ENCODE assay signal across 15 mouse cellular contexts in the genomic region with DNA sequence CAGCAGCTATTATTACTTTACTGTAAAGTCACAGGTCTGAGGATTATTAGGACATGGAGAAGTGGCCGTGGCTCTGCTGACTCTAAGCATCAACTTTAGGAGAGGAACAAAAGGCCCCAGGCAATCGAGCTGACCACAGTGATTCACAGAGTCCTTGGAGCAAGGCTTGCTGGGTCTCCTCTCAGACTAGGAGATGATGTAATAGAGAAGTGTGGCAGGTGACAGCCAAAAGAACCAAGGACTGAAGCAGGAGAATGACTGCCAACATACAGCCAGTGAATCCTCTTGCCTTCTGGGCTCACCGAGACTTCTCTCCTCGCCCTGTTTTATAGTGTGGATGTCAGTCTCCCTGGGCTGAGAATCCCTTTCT.
"Had no signal": no experiment of that assay in that cellular context is flagged by ENCODE, and none has a peak within 500 bp of the region (broad histone marks: within the 10 kb centered on the region; RNA-seq: fewer than 3 reads in every experiment).

No protein-coding gene starts in this region.

- H3K4me1 ChIP-seq: liver, embryonic 13.5 days; lung, embryonic 15.5 days; midbrain, embryonic 12.5 days; stomach, embryonic 15.5 days had no signal

- ATAC-seq: liver, postnatal 0 days had no signal

- H3K27ac ChIP-seq: limb, embryonic 12.5 days; liver, embryonic 13.5 days; lung, embryonic 15.5 days; macrophage; midbrain, embryonic 12.5 days; stomach, embryonic 15.5 days had no signal

- H3K9me3 ChIP-seq: limb, embryonic 12.5 days; liver, embryonic 13.5 days; lung, embryonic 15.5 days; megakaryocyte, embryonic 14.5 days; midbrain, embryonic 12.5 days; stomach, embryonic 15.5 days had no signal

- H3K4me2 ChIP-seq: limb, embryonic 12.5 days; liver, embryonic 13.5 days; lung, embryonic 15.5 days; midbrain, embryonic 12.5 days; stomach, embryonic 15.5 days had no signal

- H3K4me3 ChIP-seq: limb, embryonic 12.5 days; liver, embryonic 13.5 days; lung, embryonic 15.5 days; megakaryocyte, embryonic 14.5 days; midbrain, embryonic 12.5 days; stomach, embryonic 15.5 days had no signal

- H3K36me3 ChIP-seq: limb, embryonic 12.5 days; liver, embryonic 13.5 days; lung, embryonic 15.5 days; midbrain, embryonic 12.5 days; stomach, embryonic 15.5 days had no signal

- H3K9ac ChIP-seq: limb, embryonic 12.5 days; liver, embryonic 13.5 days; liver, postnatal 0 days; lung, embryonic 15.5 days; midbrain, embryonic 12.5 days; stomach, embryonic 15.5 days had no signal

- H3K27me3 ChIP-seq: limb, embryonic 12.5 days; liver, embryonic 13.5 days; lung, embryonic 15.5 days; stomach, embryonic 15.5 days had no signal

- DNase-seq: kidney, adult 18-20 months; layer of hippocampus, postnatal 36 days; liver; liver, embryonic 13.5 days; liver, postnatal 0 days; lung, postnatal 14 days; right cerebral cortex, postnatal 14 days; thymus, adult 2 months; thymus, postnatal 4 days had no signal
